In genomic region chr4:32332028-32332427, GRCm38 (mm10) we compare ENCODE assay signal across 19 mouse cellular contexts.
"Had no signal": no experiment of that assay in that cellular context is flagged by ENCODE, and none has a peak within 500 bp of the region (broad histone marks: within the 10 kb centered on the region; RNA-seq: fewer than 3 reads in every experiment).

No protein-coding gene starts in this region.

- H3K4me2 ChIP-seq: lung, embryonic 14.5 days; midbrain, embryonic 11.5 days; midbrain, embryonic 13.5 days; midbrain, embryonic 15.5 days; neural tube, embryonic 12.5 days had no signal

- H3K4me3 ChIP-seq: megakaryocyte, embryonic 14.5 days; midbrain, embryonic 13.5 days; midbrain, embryonic 15.5 days; myocyte; neural tube, embryonic 12.5 days had no signal

- H3K27me3 ChIP-seq: midbrain, embryonic 13.5 days; midbrain, embryonic 15.5 days; neural tube, embryonic 12.5 days had no signal

- H3K27ac ChIP-seq: macrophage; midbrain, embryonic 13.5 days; midbrain, embryonic 15.5 days; neural tube, embryonic 12.5 days had no signal

- H3K36me3 ChIP-seq: midbrain, embryonic 13.5 days; midbrain, embryonic 15.5 days; neural tube, embryonic 12.5 days had no signal

- H3K9me3 ChIP-seq: midbrain, embryonic 13.5 days; midbrain, embryonic 15.5 days; neural tube, embryonic 12.5 days had no signal

- ATAC-seq: midbrain, embryonic 13.5 days; midbrain, embryonic 15.5 days had no signal

- H3K9ac ChIP-seq: lung, embryonic 14.5 days; midbrain, embryonic 13.5 days; midbrain, embryonic 15.5 days; neural tube, embryonic 12.5 days had no signal

- DNase-seq: lung, adult 18-20 months; lung, embryonic 14.5 days; lung, postnatal 14 days; lung, postnatal 36 days; retina, postnatal 1 day; right cerebral cortex, adult 18-20 months; right cerebral cortex, postnatal 25 days; right cerebral cortex, postnatal 4 days; spleen, adult 18-20 months; thymus, adult 2 months; thymus, postnatal 25 days; thymus, postnatal 4 days had no signal
